Mouse (Mus musculus): ENCODE measurements around the gene Pias3.
"Not testable (repeated sequence)": the region's sequence is repeated elsewhere in the genome, so short reads cannot be mapped to it uniquely, and the experiment has no call there.

The Pias3 gene

GRCm38 (mm10) chr3:96686057-96686456 lies 10.1 kb upstream of the Pias3 start:
- not testable (repeated sequence) for DNase-seq

GRCm38 (mm10) chr3:96688854-96689253 lies 7.3 kb upstream of the Pias3 start:
- DNase-seq = no peak

- no peak for DNase-seq
These were observed 5.9 kb upstream of the Pias3 start for GRCm38 (mm10) chr3:96690298-96690697.

GRCm38 (mm10) chr3:96692506-96692905 lies 3.7 kb upstream of the Pias3 start:
- DNase-seq = no peak

- no peak for DNase-seq
These were observed 2.6 kb upstream of the Pias3 start for GRCm38 (mm10) chr3:96693579-96693978.

GRCm38 (mm10) chr3:96696766-96697732 lies 865 bp downstream of the Pias3 start:
- peak; percentile 89 to 96 for DNase-seq

- DNase-seq = no peak
These were observed 3.0 kb downstream of the Pias3 start for GRCm38 (mm10) chr3:96698993-96699690.

GRCm38 (mm10) chr3:96700376-96700775 lies 4.2 kb downstream of the Pias3 start:
- DNase-seq = peak in 1 of 2 experiments; percentile 56

- DNase-seq = no peak
These were observed 4.8 kb downstream of the Pias3 start for GRCm38 (mm10) chr3:96701003-96701402.

- DNase-seq = peak in 1 of 2 experiments; percentile 30
These were observed 8.6 kb downstream of the Pias3 start for GRCm38 (mm10) chr3:96704778-96705177.

- no peak for DNase-seq
These were observed 10.0 kb downstream of the Pias3 start for GRCm38 (mm10) chr3:96706217-96706616.

GRCm38 (mm10) chr3:96706984-96707383 lies 10.8 kb downstream of the Pias3 start:
- no peak for DNase-seq

- peak; percentile 85 to 86 for DNase-seq
These were observed 11.9 kb downstream of the Pias3 start, which contains the start of gene Nudt17 for GRCm38 (mm10) chr3:96707903-96708683. Gene Nudt17, minus strand, starts transcription at chr3:96708562.

GRCm38 (mm10) chr3:96708684-96709064 lies 12.5 kb downstream of the Pias3 start:
- no peak for DNase-seq

- no peak for DNase-seq
These were observed 18.1 kb downstream of the Pias3 start for GRCm38 (mm10) chr3:96714286-96714685.

GRCm38 (mm10) chr3:96715854-96716253 lies 19.7 kb downstream of the Pias3 start:
- no peak for DNase-seq

- DNase-seq = peak; percentile 66 to 73
These were observed 23.0 kb downstream of the Pias3 start for GRCm38 (mm10) chr3:96719173-96719572.

GRCm38 (mm10) chr3:96727343-96727827 lies 31.2 kb downstream of the Pias3 start, which contains the start of the genes Polr3c and Rnf115:
Gene Polr3c, minus strand, starts transcription at chr3:96727628.
Gene Rnf115, plus strand, starts transcription at chr3:96727664.
- peak; percentile 96 to 99 for DNase-seq

- no peak for DNase-seq
These were observed 31.8 kb downstream of the Pias3 start for GRCm38 (mm10) chr3:96727828-96728633.

GRCm38 (mm10) chr3:96728634-96729402 lies 32.6 kb downstream of the Pias3 start:
- DNase-seq = no peak

- DNase-seq = no peak
These were observed 33.2 kb downstream of the Pias3 start for GRCm38 (mm10) chr3:96729403-96729784.
